Mouse (Mus musculus) layer of hippocampus, adult 9-10 months (tissue): Measurements from ENCODE around the gene 1600014C23Rik.

Source experiments
- DNase-seq: peaks from one replicate; pipeline ENCODE4 v3.0.0; 2022; ENCODE audit warnings: low spot score

1600014C23Rik gene

DNA sequence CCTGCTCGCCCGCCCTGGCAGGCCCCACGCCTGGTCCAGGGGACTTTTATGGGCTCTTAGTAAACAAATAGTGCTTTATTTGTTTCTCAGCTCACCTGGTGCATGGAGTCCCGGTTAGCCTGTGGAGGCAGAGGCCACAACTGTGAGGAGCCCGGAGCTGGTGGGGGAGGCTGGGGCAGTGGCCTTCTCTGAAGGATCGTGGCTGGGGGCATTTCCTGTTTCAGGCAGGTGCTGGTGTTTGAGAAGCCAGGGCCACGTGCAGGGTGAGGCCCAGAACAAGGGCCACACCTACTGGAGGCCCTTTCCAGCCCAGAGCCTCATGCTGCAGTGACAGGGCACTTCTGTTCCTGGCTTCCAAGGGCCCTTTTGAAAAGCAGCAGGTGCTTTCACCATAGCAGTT lies 7.4 kb downstream of the 1600014C23Rik start:
- no peak for DNase-seq

DNA sequence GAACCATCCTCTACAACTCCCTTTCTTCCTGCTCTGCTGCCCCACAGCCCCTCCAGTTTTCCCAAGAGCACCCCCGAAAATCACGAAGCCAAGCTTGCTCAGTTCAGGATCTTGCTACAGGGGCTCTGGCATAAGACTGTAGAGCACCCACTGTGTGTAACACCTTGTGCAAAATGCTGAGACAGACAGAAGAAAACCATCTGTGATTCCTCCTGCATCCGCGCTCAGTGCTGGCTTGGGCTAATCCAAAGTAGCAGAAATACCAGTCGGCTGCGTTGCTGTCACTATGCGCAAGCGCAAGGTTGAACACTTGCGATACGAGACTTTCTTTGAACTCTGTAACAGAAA lies 9.1 kb downstream of the 1600014C23Rik start:
- DNase-seq: no peak

DNA sequence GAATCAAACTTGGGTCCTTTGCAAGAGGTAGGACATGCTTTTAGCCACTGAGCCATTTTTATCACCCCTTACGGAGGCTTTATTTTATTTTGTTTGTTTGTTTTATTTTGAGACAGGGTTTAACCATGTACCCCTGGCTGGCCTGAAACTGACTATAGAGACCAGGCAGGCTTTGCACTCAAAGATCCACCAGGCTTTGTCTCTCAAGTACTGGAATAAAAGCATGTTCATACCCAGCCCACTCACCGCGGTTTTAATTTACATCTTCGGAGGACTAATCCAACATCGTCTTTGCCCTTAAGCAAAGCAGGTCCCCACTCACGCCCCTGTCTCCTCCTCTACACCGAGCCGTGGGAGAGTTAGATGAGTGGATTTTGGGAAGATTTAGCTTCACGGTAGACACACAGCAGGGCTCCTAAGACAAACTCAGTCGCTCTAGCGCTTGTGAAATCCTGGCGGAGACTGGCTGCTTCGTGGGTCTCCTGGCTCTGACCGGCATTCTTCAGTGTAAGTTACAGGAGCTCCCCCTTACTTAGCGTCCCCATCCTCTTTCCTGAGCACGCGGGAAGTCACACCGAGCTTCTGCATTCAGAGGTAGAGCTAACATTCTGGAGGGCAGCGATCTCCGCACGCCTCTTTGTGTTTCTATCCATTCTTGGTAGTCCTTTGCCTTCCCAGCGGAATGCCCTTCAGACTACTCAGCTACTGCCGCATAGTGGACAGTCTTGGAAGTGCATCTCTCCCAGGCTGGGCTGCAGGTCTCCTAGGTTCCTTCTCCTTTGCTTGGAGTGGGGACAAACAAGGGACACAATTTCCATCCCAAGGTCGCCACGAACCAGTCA lies 9.7 kb downstream of the 1600014C23Rik start:
- DNase-seq: no peak

DNA sequence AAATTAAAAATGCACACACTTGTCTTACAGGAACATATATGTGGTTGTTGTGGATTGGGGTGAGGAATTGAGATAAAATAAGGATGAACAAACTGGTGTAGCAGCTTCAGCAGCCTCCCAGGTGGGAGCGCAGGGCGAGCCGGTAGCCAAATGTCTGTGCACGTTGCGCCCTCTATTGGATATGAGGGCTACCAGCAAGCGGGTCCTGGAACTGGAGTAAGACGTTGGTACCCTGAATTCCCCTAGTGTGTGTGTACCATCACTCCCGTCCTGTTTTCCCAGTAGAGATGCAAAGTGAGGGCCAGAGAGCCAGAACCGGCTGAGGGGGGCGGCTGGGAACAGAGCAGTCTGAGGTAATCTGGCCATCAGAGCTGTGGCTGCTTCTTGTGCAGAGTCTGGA lies 15.3 kb downstream of the 1600014C23Rik start:
- peak; percentile 75 for DNase-seq

DNA sequence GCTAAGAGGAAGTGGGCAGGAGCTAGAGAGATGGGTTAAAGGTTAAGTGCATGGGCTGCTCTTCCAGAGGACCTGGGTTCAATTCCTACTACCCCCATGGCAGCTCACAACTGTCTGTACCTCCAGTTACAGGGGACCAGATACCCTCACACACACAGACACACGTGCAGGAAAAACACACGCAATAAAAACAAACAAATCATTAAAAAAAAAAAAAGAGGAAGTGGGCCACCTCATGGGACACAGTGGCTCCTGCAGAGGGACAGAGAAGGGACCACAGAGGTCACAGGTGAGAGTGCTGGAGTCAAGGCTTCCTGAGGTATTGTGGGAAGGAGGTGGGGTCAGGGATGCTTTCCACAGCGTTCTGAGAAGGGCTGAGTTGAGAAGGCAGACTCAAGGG lies 22.1 kb downstream of the 1600014C23Rik start:
- no peak for DNase-seq

DNA sequence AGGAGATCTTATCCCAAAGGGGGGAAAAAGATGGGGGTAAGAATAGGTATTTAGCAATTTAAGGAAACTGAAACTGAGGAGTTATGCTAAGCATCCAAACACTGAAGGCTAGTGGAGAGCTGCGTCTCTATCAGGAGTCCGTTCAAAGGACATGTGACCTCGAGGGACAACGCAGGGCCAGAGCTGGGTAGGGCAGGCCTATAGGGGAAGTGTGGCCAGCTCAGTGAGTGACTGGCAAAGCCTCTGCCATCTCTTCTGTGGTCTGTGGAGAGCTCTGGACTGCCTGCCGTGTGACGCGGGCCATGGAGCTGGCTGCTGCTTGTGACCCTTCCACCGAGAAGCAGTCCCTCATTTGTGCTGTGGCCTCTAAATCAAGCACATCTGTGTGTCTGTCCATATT lies 23.2 kb downstream of the 1600014C23Rik start:
- no peak for DNase-seq

DNA sequence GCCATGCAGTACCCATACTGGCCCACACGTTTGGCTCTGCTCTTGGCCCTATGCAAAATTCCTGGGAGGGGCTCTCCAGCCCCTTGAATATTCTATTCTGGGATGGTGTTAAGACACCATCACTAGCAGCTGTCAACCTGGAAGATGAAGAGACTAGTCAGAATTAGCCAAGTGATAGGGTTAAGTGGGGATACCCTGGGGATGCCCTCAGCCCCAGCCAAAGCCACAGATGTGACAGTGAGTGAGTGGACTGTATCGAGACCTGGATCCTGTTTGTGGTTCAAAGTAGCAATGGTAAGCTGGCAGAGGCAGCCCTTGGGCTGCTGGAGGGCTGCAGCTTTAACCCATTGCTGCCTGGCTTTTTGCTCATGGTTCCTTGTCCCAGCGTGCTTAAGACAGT lies 23.8 kb downstream of the 1600014C23Rik start:
- no peak for DNase-seq

DNA sequence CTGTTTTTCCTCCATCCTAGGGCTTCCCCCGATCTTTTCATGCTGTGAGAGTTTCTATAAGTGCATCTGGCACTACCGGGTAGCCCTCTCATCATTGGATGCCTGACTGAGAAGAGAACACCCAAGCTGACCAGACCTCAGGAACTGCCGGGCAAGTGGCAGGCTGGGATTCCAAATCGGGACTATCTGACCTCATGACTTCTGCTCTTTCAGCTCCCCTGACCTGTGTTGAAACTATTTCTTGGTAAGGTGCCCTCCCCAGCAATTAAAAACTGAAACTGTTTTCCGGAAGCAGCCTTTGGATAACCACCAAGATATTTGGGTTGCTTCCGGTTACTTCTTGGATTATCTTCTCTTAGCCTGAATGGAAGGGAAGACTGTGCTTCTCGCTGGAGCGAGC lies 25.5 kb downstream of the 1600014C23Rik start:
- no peak for DNase-seq

DNA sequence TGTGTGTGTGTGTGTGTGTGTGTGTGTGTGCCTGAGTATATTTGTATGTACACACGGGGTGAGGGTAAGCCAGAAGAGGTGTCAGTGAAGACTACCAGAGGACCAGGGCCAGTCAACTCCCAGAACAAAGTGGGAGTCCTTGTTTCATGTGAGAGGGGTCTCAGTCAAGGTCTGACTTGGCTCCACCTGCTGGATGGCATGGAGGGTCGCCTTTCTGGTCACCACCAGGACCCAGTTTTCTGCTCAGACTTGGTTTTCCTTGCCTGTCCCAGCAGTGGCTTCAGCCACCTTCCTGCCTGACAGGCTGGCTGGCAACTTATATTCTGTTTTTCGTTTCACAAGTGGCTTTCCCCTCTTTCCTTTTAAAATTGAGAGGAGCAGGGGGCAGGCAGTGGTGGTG lies 26.3 kb downstream of the 1600014C23Rik start:
- no peak for DNase-seq

DNA sequence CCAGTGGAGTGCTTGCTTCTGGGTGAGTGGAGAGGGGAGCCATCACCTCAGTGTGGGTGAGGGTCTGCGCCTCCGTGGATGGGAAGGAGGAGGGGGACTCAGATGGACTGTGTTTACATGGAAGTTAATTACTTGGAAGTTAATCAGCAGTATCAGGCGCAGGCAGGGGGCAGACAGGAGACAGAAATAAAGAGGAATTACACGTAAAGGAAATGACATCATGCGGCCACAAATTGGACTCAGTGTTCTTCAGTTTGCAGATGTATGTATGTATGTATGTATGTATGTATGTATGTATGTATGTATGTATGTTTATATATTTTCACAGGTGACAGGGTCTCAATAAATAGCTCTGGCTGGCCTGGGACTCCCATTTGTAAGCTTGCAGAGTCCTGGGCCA lies 26.8 kb downstream of the 1600014C23Rik start:
- no peak for DNase-seq

DNA sequence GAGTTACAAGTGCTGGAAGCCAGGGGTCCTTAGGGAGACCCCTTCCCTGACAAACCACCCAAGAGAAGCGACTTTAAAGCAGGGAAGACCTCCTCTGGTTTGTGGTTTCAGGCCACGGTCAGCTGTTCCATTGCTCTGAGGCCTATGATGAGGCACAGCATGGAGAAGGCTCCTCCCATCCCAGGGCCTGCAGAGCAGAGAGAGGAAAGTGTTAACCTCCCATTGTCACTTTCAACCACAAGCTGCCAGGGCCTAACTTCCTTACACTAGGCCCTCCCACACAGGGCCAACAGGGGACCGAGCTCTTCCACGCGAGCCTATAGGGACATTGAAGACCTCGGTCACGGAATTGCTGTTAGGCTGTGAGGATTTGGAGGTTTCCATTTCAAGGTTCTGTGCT lies 30.5 kb downstream of the 1600014C23Rik start:
- DNase-seq: no peak

DNA sequence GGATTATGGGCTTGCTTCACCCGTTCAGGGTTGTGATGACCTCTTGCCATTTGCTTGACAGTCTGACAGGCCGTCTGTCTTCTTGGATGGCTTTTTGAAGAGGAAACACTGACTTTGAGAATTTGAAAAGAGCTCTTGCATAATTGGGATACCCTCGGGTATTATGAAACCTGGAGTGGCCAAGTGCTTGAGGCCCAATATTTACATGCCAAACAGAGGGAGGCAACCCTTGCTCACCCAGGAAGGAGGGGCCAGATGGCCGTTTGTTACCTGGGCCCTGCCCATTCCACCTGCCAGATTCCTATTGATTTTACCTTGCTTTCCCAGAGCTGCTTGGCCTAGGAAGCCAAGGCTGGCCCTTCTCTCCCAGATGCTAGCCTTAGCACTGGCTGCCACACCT lies 31.4 kb downstream of the 1600014C23Rik start:
- no peak for DNase-seq

DNA sequence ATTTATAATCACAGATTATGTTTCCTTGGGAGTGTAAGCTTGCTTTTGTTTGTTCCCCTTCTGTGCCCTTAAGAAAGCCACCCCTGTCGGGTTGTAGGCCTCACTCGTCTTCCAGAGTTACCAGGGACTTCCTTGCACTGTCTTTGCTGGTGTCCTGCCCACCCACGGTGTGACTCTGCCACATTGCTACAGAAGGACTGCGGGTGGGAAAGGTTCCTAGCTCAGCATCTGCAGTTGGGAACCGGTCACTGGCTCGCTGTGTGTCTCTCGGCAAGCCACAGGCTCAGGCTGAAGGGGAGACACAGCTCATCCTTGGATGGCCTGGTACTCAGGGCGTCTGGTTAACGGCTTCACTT lies 32.4 kb downstream of the 1600014C23Rik start:
- DNase-seq: no peak

DNA sequence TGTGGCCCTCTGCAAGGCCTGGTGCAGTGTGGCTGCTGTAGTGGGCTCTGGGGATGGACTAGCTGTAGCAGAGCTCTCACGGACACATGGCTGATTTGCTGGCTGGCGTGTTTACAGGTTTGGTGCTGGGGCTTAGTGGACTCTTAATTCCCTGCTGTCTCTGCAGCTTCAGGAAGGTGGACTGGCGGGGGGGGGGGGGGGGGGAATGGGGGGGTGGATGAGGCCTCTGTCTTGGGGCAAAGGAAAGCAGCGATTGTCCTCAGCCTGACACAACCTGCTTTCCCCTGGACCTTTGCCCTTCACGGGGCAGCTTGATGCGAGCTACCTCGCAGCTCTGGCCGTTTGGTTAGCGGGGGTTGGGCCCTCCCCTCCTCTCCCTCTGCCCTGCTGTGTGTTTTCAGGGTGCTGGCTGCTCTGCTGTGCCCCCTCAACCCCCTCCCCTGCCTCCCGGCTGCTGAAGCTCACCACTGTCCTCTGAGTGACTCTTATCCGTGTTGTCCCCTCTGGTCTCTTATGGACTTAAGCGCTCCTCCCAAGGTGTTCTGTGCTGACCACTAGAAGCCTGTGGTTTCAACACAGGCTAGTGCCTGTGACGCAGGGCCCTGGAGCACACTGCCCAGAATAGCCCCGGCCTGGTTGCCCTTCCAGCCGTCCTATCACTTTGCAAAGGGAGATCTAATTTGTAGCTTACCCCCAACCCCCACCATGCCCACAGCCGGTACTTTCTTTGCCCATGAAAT lies 33.0 kb downstream of the 1600014C23Rik start:
- no peak for DNase-seq

DNA sequence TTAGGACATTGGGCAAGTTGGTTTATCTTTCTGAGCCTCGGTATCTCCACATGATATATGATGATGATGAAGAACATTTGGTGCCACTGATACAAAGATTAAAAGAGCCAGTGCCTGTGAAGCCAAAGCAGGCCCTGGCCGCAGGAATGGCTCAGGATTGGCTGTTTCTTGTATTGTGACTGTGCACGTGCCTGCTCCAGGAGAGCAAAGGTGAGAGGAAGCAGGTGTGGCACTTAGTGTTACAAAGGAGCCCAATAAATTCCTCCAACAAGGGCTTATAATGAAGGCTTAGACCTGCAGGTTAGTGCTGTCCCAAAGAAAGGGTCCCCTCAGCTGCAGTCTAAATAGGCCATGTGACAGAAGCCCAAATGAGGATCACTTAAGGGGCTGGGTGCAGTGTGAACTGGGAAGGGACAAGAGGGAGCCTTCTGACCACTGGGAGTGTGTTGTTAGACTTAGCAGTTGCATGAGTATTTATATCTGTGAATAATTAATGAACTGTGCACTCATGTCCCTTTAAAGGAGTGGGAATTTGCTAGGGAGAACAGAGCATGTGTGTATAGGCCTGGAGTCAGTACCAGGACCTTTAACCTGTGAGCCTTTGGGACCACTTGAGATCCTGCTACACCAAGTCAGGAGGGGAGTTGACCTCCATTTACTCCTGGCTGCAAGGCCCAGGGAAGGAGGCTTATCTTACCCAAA lies 34.5 kb downstream of the 1600014C23Rik start:
- no peak for DNase-seq

DNA sequence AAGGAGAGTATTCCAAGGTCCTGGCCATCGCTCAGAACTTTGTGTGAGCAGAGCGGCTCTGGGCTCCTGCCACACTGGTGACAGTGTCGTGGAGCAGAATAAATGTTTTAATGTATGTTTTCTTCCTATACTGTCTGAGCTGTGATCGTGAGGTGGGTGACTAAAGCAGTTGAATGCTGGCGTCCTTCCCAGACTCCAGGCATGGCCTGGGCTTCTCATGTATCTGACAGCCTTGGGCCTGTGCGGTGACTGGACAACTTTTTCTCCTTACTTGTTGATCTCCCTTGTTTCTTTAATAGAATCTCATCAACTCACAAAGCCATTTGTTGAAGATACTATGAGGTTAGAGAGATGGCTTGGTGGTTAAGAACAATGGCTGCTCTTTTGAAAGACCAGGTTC lies 35.3 kb downstream of the 1600014C23Rik start:
- DNase-seq: no peak

DNA sequence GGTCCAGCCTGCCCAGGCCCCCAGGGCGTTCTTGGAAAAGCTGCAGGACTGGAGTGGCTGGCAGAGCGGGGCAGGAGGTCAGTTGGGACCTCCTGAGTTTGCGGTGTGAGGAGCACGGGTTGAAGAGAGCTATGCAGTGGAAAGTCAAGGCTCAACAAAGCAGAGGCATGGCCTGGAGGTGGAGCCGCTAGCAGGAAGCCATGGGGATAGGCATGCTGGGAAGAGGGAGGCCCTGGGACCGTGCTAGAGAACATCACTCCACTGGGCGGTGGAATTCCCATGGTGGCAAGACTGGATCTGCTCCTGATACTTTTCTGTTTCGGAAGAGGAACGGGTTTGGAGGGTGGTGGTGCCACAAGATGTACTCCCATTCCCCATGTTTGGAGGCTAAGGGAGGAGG lies 36.7 kb downstream of the 1600014C23Rik start:
- no peak for DNase-seq

DNA sequence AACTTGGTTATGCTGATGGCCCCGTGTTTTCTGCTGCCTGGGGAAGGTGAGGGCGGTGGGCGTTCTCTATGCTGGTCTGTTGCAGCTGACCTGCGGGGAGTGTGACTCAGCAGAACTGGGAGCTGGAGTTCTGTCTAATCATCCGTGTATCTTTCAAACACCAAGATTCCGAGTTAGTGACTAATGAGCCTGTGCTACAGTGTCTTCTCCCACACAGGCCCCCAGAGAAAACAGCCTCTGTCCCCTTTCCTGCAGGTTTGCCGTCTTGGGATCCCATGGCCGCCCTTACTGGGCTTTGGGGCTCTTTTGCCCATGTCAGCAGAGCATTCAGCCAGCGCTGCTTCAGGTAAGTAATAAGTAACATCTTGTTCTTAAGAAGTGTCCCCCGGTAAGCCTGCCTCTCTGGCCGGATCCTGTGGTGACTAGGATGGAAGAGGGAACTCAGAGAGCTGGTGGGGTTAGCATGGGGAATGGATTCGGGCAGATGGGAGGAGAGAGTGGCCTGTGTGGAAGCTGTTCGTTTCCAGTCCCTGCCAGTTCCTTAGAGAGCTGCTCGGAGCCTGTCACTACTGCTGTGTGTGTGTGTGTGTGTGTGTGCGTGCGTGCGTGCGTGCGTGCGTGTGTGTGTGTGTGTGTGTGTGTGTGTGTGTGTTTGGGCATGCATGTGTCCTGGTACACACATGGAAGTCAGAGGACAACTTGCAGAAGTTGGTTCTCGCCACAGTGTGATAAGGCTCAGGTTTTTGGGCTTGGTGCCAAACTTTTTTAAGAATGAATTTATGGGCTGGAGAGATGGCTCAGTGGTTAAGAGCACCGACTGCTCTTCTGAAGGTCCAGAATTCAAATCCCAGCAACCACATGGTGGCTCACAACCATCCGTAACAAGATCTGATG lies 38.2 kb downstream of the 1600014C23Rik start:
- DNase-seq: no peak

DNA sequence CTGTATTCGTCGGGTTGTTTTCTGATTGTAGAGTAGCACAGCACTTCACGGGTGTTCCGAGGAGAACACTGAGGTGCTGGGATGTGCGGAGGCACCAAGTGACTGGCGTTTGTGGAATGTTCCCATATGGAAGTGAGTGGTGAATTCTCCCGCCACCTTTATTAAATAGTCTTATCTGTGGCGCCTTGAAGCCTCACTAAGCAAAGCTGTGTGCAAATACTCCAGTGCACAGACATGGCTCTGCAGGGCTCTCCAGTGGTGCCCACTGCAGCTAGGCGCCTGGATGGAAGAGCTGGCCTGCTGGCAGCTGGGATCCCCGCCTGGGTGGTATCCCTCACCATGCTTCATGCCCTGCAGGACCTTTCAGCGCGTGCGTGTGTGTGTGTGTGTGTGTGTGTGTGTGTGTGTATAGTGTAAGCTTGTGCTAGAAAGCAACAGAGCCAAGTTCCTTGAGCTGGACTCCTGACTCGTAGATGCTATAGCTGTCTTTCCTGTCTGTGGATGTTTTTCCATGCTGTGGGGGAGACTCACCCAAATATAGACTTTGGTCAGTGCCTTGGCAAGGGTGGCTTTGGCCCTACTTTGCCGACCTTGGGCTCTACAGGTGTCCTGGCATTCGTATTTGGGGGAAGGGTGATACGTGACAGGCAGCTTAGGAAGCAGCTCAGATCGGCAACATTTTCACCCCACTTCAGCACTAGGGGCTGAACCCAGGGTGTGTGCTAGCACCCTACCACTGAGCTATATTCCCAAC lies 39.7 kb downstream of the 1600014C23Rik start:
- no peak for DNase-seq

DNA sequence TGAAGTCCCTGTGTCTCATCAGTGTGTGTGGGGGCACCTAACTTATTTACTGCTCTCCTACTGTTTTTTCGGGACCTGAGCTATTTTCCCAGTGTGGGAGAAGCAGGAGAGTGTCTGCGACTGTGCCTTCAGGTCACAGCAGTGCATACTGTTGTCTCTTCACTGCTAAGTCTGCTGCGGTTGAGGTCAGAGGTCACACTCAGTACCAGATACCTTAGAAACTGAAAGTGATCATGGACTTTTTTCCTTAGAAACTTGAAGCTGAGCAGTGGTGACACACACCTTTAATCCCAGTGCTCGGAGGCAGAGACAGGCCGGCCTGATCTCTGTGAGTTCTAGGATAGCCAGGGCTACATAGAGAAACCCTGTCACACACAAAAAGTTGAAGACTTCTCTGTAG lies 41.5 kb downstream of the 1600014C23Rik start:
- DNase-seq: no peak

DNA sequence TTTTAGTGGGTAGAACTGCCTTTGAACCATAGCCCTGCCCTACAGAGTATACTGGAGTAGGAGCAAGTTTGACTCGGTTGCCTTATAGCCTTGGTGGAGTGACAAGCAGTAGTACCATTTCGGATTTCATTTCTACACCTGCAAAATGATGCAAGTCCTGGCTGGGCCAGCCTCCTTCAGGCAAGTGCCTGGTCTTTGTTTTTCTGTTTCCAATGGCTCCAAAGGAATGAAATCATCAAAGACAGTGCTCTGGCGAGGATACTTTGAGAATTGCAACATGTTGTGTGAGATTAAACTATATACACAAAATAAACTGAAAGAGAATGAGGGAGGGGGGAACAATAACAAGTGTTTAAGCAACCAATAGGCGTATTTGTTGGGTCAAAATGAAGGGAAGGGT lies 43.6 kb downstream of the 1600014C23Rik start:
- no peak for DNase-seq
